Mouse (Mus musculus) 416B (cell line): Measurements from ENCODE around the gene Ess2.

Experiments
- DNase-seq: peaks from one replicate; pipeline ENCODE4 v3.0.0; 2011; ENCODE audit warnings: low read depth

Ess2 gene

DNA sequence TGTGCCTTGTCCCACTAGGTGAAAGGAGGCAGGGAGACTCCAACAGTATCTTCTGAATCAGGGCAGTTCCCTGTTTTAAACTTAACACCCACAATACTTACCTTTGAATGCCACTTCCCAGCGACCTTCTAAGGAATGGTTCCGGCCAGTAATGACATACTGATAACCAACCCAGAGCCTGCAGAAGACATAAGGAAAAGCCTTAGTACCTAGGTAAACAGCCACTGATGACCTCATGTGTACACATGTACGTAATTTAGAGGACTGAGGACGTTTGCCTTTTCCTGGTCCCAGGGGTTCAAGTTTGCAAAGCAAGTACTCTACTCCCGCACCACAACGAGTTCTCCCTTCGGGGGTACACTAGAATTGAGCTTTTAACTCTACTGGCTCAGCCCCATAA lies 54.0 kb downstream of the Ess2 start:
- DNase-seq: no peak

DNA sequence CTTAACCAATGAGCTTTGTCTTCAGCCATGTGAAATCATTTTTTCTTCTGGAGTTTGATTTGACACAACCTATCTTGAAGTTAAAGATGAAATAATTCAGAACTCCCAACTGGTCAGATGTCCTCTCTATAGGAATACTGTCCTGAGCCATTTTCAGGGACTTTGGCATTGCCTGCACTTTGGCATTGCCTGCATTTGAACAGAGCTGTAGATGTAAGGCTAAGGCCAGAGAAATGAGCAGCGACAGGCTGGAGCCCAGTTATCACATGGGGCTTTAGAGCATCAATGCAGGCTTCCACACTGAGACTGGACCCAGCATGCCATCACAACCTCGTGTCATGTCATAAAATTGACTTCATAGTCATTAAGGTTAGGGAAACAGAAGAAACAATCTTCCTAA lies 57.9 kb downstream of the Ess2 start:
- DNase-seq: no peak

- no peak for DNase-seq
Observed at GRCm38 (mm10) chr16:17851860-17852259, 59.3 kb downstream of the Ess2 start.

DNA sequence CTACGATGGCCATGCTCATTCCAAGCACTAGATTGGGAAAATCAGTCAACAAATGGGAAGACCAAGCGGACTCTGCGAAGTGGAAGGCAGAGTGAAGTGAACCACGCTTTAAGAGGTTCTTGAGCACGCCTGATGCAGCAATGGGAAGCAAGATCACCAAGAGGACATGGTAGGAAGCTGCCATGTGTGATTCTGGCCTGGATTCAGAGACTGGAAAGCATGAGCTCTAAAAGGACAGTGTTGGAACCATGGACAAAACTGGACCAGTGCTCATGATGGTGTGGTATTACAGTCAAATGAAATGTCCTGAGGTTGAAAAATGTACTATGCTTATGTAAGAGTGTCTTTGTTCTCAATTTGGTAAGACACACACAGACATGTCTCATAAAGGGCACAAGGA lies 59.8 kb downstream of the Ess2 start:
- no peak for DNase-seq
